Mouse (Mus musculus) thymus, postnatal 36 days (tissue): ENCODE measurements at regions not wholly inside any gene's neighbourhood (a gene's known extent, or its start where the extent isn't known, plus 50 kb on each side); places are given as distances from the start of the nearest gene placed in this dataset.

Experiments
- DNase-seq, 2 experiments: peaks; one replicate each; pipeline ENCODE4 v3.0.0; 2022; ENCODE audit warnings: mixed read lengths in 2 of 2

- no peak for DNase-seq
Observed at GRCm38 (mm10) chr9:47054595-47054994, 56.1 kb downstream of the Gm4791 start.

DNA sequence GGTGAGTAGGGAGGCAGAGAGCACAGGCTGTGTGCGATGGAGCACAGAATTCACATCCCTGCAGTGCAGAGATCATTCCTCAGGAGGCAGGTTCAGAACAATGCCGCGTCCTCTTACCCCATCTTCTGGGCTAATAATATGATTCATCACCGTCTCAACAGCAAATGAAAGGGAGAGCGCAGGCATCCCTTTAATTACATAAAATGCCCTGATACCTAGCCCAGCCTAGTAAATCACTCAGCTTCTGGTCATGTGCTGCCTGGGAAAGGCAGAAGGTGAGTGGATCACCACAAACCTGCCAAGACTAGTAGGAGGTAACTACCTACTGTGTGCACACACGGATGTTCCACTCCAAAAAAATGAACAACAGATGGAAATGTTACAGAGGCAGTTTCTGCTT is 57.0 kb downstream of the Gm4791 start:
- DNase-seq: no peak

GRCm38 (mm10) chr9:47059339-47060005 is 60.9 kb downstream of the Gm4791 start:
- no peak for DNase-seq

DNA sequence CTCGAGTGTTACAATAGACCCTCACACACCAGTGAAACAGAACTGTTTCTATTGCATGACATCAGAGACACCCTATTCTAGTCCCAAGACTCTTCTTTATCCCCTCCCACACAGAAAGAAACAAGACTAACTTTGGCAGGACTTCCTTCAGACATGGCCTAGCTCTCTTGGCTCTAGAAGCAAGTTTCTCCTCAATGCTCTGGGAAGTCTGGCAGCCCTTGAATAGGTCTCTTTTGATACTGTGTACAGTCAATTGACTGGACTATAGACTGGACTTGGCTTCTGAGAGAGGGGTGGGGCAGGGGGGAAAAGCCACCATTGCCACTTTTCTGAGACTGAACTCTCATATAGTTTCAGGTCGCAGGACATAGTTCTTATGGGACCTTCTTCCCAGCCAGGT is 62.2 kb downstream of the Gm4791 start:
- DNase-seq: no peak

GRCm38 (mm10) chr9:47062516-47062915 is 64.0 kb downstream of the Gm4791 start:
- DNase-seq: no peak

GRCm38 (mm10) chr9:47063751-47064150 is 65.2 kb downstream of the Gm4791 start:
- DNase-seq: no peak

DNA sequence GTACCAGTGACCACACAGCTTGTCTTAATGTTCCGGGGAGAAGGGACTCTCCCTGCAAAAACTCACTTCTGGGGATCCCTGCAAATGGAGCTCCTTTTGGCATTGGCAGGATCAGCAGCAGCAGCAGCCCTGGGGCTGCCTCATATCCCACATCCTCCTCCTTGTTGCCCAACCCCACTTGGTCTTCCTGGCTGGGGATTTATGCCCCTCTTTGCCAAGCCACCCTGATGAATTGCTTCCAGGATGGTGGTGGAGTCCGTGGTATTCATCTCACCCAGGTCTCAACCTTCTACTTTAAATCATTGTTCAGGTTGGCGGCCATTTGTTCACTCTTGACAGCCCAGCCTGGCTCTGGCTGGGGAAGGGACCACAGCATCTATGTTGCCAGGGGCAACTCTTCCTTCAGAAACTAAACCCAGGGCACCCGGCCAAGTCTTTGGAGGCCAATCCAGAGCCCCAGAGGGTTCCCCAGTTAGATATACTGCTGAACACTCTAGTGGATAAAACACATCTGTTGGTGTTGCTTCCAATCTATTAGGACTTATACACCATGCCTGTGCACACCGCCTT is 66.0 kb downstream of the Gm4791 start:
- no peak for DNase-seq

DNA sequence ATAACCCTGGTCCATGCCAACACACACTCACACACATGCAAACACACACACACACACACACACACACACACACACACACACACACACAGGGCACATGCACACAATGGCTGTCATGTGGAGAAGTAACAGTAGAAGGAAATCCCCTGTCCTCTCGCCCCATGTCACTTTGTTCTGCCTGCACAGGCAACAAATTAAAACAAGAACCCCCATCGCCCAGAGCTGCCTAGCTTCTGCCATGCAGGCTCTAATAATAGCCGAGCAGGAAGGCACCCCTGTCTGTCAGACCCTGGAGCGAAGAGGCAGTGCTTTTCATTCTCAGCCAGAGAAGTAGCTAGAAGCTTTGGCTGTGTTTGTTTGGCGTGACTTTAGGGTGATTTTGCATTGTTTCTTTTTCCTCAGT is 70.9 kb downstream of the Gm4791 start:
- DNase-seq: no peak

DNA sequence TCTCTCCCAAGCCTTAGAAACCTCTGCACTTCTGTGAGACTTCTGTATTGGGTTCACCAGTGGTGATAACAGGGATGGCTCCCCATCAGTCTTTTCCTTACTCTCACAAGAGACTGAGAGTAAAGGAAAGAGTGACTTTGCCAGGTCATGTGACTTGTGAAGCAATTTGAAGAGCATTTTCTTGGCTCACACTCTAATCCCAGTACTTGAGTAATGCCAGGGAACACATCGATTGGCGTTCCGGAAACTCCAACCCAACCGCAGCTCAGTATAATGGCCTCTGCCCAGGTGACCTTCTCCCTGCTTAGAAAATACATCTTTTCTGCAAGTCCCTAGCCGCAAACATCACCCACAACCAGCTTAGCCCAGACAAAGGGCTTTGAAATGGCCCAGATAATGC is 72.4 kb downstream of the Gm4791 start:
- DNase-seq: no peak

DNA sequence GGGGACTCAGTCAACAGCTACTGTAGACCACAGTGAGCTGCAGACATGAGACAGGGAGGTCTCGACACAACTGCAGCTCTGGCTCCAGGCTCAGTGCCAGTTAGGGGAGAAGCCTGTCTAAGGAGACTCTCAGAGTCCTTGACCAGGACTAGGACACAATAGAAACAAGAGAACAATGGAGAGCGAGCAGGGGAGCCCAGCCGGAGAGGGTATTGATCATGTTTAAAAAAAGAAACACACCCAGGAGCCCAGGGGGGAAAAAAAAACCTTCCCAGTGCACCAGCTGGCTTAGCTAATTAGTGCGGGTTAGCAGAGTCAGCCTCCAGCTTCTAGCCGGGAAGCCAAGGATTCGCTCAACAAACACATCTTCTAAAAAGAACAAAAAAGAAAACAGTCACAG is 78.4 kb downstream of the Gm4791 start:
- DNase-seq: no peak

DNA sequence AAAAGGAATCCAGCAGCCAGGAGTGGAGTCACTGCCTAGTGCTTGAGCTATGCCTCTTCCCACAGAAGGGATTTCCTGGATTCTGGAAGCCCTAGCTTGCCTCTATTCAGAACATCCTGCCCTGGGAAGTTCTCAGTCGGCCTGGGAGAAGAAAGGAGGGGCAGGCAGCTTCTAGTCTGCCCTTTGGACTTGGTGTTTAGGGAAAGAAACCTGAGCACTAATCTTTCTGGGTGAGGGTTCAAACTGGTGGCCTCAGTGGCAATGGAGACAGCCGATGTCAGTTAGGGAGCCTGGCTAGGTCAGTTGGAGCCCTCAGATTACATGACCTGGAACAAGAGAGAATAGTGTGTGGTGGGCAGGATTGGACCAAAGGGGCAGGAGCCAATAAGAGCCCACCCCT is 78.9 kb downstream of the Gm4791 start:
- no peak for DNase-seq

DNA sequence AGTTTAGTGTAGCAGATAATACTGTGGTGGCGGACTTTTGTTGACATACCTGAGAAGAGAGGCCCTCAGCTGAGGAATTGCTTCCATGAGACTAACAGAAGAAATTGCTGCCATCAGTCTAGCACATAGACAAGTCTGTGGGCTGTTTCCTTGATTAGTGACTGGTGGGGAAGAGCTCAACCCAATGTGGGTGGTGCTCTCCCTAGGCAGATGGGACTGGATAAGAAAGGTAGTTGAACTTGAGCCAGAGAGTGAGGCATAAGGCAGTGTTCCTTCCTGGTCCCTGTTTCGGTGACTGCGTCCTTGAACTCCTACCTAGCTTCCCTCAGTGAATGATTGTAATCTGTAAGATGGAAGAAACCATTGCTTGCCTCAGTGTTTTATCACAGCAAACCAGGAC is 79.4 kb downstream of the Gm4791 start:
- no peak for DNase-seq

DNA sequence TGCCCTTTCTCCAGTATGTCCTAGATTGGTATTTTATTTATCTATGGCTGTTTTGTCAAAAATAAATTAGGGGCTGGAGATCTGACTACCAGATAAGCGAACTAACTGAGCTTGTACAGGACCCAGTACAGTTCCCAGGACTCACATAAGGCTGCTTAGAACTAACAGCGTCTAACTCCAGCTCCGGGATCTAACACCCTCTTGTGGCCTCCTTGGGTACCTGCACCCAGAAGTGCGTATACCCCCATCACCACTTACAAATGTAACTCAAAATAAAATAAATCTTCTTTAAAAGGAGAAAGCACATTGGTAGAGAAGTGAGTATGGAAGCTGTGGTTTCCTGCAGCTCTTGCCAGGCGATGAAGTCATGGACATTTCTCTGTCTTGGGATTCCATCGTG is 82.9 kb downstream of the Gm4791 start:
- no peak for DNase-seq

DNA sequence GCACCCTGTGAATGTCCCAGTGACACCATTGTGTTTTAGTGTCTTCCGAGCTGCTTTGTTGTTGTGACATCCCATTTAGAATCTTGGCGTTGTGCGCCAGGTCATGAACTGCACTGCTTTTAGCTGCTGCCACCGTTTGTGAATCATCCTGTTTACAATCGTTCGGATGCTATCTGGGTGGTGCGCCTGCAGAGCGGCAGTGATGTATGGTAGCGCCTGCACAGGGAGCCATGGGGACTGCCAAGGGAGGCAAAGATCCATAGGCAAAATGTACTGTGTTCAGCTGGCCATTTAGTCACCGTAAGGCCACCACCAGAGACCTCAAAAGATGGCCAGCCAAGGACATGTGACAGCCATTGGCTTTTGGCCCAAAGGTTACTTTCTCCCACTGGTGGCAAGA is 93.3 kb downstream of the Gm4791 start:
- DNase-seq: no peak

DNA sequence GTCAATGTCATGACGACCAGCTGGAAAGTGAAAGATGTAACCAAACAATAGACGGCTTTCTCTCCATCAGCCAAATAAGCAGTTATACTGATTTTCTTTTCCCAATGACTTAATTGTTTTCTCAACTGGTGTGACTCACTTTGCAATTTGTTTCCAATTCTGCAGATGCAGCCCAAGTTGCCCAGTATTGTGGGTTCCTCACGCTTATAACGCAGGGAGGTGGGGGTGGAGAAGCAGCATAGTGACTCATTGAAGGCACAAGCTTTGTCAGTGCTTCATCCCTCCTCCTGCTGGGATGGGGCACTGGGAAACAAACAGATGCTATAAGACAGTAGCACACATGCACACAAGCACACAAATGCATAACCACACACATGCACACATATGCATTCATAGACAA is 97.1 kb downstream of the Gm4791 start:
- DNase-seq: no peak

- no peak for DNase-seq
Observed at GRCm38 (mm10) chr9:47103316-47103715, 104.8 kb downstream of the Gm4791 start.

DNA sequence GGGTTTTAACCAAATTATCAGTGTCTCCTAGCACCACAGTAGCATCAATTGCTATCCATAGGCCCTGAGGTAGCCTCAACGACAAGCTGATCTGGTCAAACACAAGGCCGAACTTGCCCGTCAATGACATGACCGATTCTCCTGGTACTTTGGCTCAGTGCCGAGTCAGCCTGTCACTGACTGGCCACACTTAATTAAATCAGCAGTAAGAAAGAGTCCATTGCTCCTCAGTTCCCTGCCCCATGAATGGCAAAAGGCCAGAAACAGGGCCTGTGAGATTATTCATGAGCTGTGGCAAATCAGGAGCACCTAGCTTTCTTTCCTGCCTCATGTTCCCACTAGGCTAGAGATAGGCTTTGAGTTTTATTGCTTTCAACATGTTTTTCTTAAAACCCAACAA is 105.4 kb downstream of the Gm4791 start:
- no peak for DNase-seq

GRCm38 (mm10) chr9:47108096-47108495 is 109.6 kb downstream of the Gm4791 start:
- no peak for DNase-seq

- no peak for DNase-seq
Observed at GRCm38 (mm10) chr9:47119253-47119652, 120.7 kb downstream of the Gm4791 start.

- DNase-seq: no peak
Observed at GRCm38 (mm10) chr9:47123113-47123512, 124.6 kb downstream of the Gm4791 start.

GRCm38 (mm10) chr9:47125517-47125916 is 127.0 kb downstream of the Gm4791 start:
- DNase-seq: no peak

DNA sequence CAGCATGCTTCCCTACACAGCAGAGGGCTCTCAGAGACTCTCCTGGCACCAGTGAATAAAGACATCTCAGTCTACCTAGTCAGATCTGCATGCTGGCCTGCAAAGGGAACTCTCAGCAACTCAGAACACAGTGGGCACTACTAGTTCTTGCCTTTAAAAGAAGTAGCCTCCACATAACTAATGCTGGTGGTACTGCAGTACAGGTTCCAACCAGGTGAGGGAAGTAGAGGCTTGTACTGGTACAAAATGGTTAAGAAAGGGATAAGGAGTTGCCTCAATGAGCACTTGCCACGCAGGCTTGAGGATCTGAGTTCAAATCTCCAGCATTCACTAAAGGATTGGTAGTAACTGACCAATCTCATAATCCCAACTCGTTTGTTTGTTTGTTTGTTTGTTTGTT is 127.7 kb downstream of the Gm4791 start:
- DNase-seq: no peak

DNA sequence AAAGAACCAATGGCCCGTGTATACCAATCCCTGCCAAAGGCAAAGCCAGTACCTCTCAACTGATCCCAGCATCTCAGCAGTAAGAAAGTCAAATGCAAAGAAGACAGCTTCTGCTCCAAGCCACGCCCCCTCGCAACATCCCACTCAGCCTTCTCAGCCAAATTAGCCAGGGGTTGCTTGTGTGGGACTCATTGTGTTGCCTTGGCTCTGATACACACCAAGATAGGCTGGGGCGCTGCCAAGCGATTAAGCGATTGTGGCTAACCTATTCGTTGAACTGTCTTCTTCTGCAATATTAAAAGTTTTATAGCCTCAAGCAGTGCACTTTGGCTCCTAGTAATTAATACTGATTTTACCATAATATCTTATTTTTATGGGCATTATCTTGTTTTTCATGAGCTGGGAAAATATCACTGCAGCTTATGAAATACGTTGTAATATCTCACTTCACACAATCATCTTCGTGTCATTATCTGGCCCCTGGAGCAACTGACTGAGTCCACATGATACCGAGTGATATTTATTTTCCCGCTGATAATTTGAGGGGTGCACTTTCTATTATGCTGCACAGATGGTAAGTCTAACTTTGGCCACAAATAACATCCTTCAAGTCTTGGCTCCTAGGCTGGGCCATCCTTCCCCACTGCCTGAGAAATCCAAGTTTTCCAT is 129.3 kb downstream of the Gm4791 start:
- DNase-seq: no peak

- DNase-seq: no peak
Observed at GRCm38 (mm10) chr9:47129101-47129500, 130.6 kb downstream of the Gm4791 start.

GRCm38 (mm10) chr9:47133454-47133853 is 134.9 kb downstream of the Gm4791 start:
- no peak for DNase-seq
